Mouse (Mus musculus) forebrain, embryonic 11.5 days (tissue): ENCODE results near the gene Cbr4. TPM values are rescaled to one million over a fixed set of nuclear protein-coding genes. Genes with fewer than 3 reads are reported as not detected.

Experiments
- ATAC-seq: fragments of 200-750 bp; cut with Nextera tagmentation; replicated peaks from 2 replicates; pipeline ENCODE4 v1.8.0; 2017; ENCODE audit warnings: moderate TSS enrichment; ENCODE audit not compliant: low FRiP score
- DNase-seq: peaks from one replicate; pipeline ENCODE4 v3.0.0-alpha.2; 2017; ENCODE audit warnings: low spot score
- H3K27ac ChIP-seq: fragments of 300-500 bp; sonication (generic); 2 replicates; pipeline ENCODE4 v1.5.1; 2014; ENCODE audit warnings: low read depth, low read length
- H3K27me3 ChIP-seq: fragments of 300-500 bp; sonication (generic); 2 replicates; pipeline ENCODE4 v1.6.1; 2014; ENCODE audit warnings: mild to moderate bottlenecking, low read length, mixed read lengths; ENCODE audit not compliant: control insufficient read depth, insufficient read depth
- H3K36me3 ChIP-seq: fragments of 300-500 bp; sonication (generic); 2 replicates; pipeline ENCODE4 v1.6.1; 2014; ENCODE audit warnings: mild to moderate bottlenecking, low read length, moderate library complexity, mixed read lengths; ENCODE audit not compliant: control insufficient read depth, insufficient read depth
- H3K4me1 ChIP-seq: fragments of 300-500 bp; sonication (generic); replicated peaks from 2 replicates; pipeline ENCODE4 v1.6.1; 2014; ENCODE audit warnings: low read length, mixed read lengths; ENCODE audit not compliant: control insufficient read depth, insufficient read depth
- H3K4me2 ChIP-seq: fragments of 300-500 bp; sonication (generic); 2 replicates; pipeline ENCODE4 v1.6.1; 2014; ENCODE audit warnings: low read depth, mild to moderate bottlenecking, low read length, moderate library complexity, mixed read lengths; ENCODE audit not compliant: severe bottlenecking
- H3K4me3 ChIP-seq: fragments of 300-500 bp; sonication (generic); 2 replicates; pipeline ENCODE4 v1.5.1; 2014; ENCODE audit warnings: low read depth, low read length
- H3K9ac ChIP-seq: fragments of 300-500 bp; sonication (generic); 2 replicates; pipeline ENCODE4 v1.6.1; 2014; ENCODE audit warnings: low read length
- H3K9me3 ChIP-seq: fragments of 300-500 bp; sonication (generic); 2 replicates; pipeline ENCODE4 v1.6.1; 2016; ENCODE audit warnings: low read length, mixed read lengths; ENCODE audit not compliant: control insufficient read depth
- whole genome bisulfite sequencing: fragments of 180-500 bp; shearing (Covaris S2); extraction: QIAGEN DNeasy Blood & Tissue Kit; methylation state at CpG from one replicate; pipeline ENCODE4 v1.1.7; 2014; 5-methylcytosine and 5-hydroxymethylcytosine counted together
- polyA plus RNA-seq: library from polyadenylated mRNA; unstranded; fragments of >200 nt; fragmentation: Nextera tagmentation; extraction: Ambion mirVana; gene quantifications from 2 replicates; pipeline ENCODE4 v1.2.1, GENCODE M21; 2014

Gene Cbr4
- polyA plus RNA-seq, 1 experiment from 2014 or later: 27.9 TPM

GRCm38 (mm10) chr8:61459763-61460162, 27.8 kb upstream of the Cbr4 start:
- H3K9me3 ChIP-seq: no peaks in the 10 kb centered on the region
- ATAC-seq (no peak), DNase-seq (no peak)
- no peak overlapping the region for H3K4me2 ChIP-seq
- no peak overlapping the region for H3K27ac ChIP-seq
- no peaks in the 10 kb centered on the region for H3K4me1 ChIP-seq
- no peaks in the 10 kb centered on the region for H3K36me3 ChIP-seq
- H3K4me3 ChIP-seq: no peak overlapping the region
- 86% methylated on average over 7 of the region's 7 CpGs for WGBS
- no peaks in the 10 kb centered on the region for H3K27me3 ChIP-seq
- H3K9ac ChIP-seq: no peak overlapping the region

GRCm38 (mm10) chr8:61462221-61462620, 25.3 kb upstream of the Cbr4 start:
- H3K4me3 ChIP-seq: no peak overlapping the region
- H3K4me1 ChIP-seq: no peaks in the 10 kb centered on the region
- no peaks in the 10 kb centered on the region for H3K36me3 ChIP-seq
- no peak overlapping the region for H3K27ac ChIP-seq
- no peak for ATAC-seq
- DNase-seq: no peak
- no peaks in the 10 kb centered on the region for H3K9me3 ChIP-seq
- 71% methylated on average over 5 of the region's 5 CpGs for WGBS
- no peaks in the 10 kb centered on the region for H3K27me3 ChIP-seq
- H3K9ac ChIP-seq: no peak overlapping the region
- no peak overlapping the region for H3K4me2 ChIP-seq

- no peak overlapping the region for H3K27ac ChIP-seq
- H3K4me2 ChIP-seq: no peak overlapping the region
- no peaks in the 10 kb centered on the region for H3K36me3 ChIP-seq
- no peaks in the 10 kb centered on the region for H3K27me3 ChIP-seq
- no peak overlapping the region for H3K9ac ChIP-seq
- H3K9me3 ChIP-seq: no peaks in the 10 kb centered on the region
- ATAC-seq (no peak), DNase-seq (no peak)
- H3K4me3 ChIP-seq: no peak overlapping the region
- H3K4me1 ChIP-seq: no peaks in the 10 kb centered on the region
- WGBS: 83% methylated on average over 2 of the region's 2 CpGs
Measured at GRCm38 (mm10) chr8:61464393-61464792, 23.1 kb upstream of the Cbr4 start.

GRCm38 (mm10) chr8:61466696-61467552, 20.6 kb upstream of the Cbr4 start:
- no peaks in the 10 kb centered on the region for H3K36me3 ChIP-seq
- no peak overlapping the region for H3K27ac ChIP-seq
- H3K4me3 ChIP-seq: no peak overlapping the region
- H3K9ac ChIP-seq: no peak overlapping the region
- H3K4me1 ChIP-seq: no peaks in the 10 kb centered on the region
- ATAC-seq (no peak), DNase-seq (no peak)
- no peaks in the 10 kb centered on the region for H3K27me3 ChIP-seq
- no peaks in the 10 kb centered on the region for H3K9me3 ChIP-seq
- 85% methylated on average over 15 of the region's 15 CpGs for WGBS
- H3K4me2 ChIP-seq: no peak overlapping the region

GRCm38 (mm10) chr8:61467553-61467815, 20.1 kb upstream of the Cbr4 start:
- ATAC-seq: no peak
- H3K4me2 ChIP-seq: no peak overlapping the region

GRCm38 (mm10) chr8:61470213-61470612, 17.3 kb upstream of the Cbr4 start:
- Histone ChIP-seq H3K9me3 (no peaks in the 10 kb centered on the region), H3K27me3 (no peaks in the 10 kb centered on the region), H3K27ac (no peak overlapping the region), H3K4me3 (no peak overlapping the region), H3K36me3 (no peaks in the 10 kb centered on the region), H3K4me2 (no peak overlapping the region), H3K9ac (no peak overlapping the region), H3K4me1 (no peaks in the 10 kb centered on the region)
- DNase-seq (no peak), ATAC-seq (no peak)
- WGBS: 89% methylated on average over 4 of the region's 4 CpGs

More at GRCm38 (mm10) chr8:61467553-61467815, 20.1 kb upstream of the Cbr4 start:
- Histone ChIP-seq H3K9ac (no peak overlapping the region), H3K4me1 (no peaks in the 10 kb centered on the region), H3K27ac (no peak overlapping the region), H3K4me3 (no peak overlapping the region), H3K27me3 (no peaks in the 10 kb centered on the region), H3K36me3 (no peaks in the 10 kb centered on the region), H3K9me3 (no peaks in the 10 kb centered on the region)
- DNase-seq: no peak
- WGBS: 86% methylated on average over 3 of the region's 3 CpGs

- ATAC-seq (no peak), DNase-seq (no peak)
- no peaks in the 10 kb centered on the region for H3K27me3 ChIP-seq
- no peak overlapping the region for H3K9ac ChIP-seq
- WGBS: 78% methylated on average over 6 of the region's 6 CpGs
- no peaks in the 10 kb centered on the region for H3K4me1 ChIP-seq
- H3K4me2 ChIP-seq: no peak overlapping the region
- H3K4me3 ChIP-seq: no peak overlapping the region
- H3K27ac ChIP-seq: no peak overlapping the region
- no peaks in the 10 kb centered on the region for H3K36me3 ChIP-seq
- no peaks in the 10 kb centered on the region for H3K9me3 ChIP-seq
Measured at GRCm38 (mm10) chr8:61475251-61475673, 12.3 kb upstream of the Cbr4 start.

- Histone ChIP-seq H3K4me2 (no peak overlapping the region), H3K27ac (no peak overlapping the region), H3K4me1 (no peaks in the 10 kb centered on the region), H3K4me3 (no peak overlapping the region), H3K36me3 (no peaks in the 10 kb centered on the region), H3K9ac (no peak overlapping the region), H3K27me3 (no peaks in the 10 kb centered on the region), H3K9me3 (no peaks in the 10 kb centered on the region)
- WGBS: 91% methylated on average over 9 of the region's 9 CpGs
- ATAC-seq: no peak
- DNase-seq: no peak
Measured at GRCm38 (mm10) chr8:61476160-61476559, 11.4 kb upstream of the Cbr4 start.

- DNase-seq: no peak
- Histone ChIP-seq H3K4me3 (no peak overlapping the region), H3K27ac (no peak overlapping the region), H3K36me3 (no peaks in the 10 kb centered on the region), H3K9me3 (no peaks in the 10 kb centered on the region), H3K27me3 (no peaks in the 10 kb centered on the region), H3K4me2 (no peak overlapping the region), H3K4me1 (no peaks in the 10 kb centered on the region), H3K9ac (no peak overlapping the region)
- WGBS: 95% methylated on average over 4 of the region's 4 CpGs
- no peak for ATAC-seq
Measured at GRCm38 (mm10) chr8:61478150-61478549, 9.4 kb upstream of the Cbr4 start.
